Mouse (Mus musculus) frontal cortex, postnatal 14 days (tissue): ENCODE results near the gene Trim59.
A peak's percentile ranks its signal among the peaks of the same experiment; 100 is the strongest.

Experiments used
- DNase-seq, 2 experiments: peaks; one replicate each; pipeline ENCODE4 v3.0.0; 2022; ENCODE audit warnings: low spot score in 2 of 2

The Trim59 gene

DNA sequence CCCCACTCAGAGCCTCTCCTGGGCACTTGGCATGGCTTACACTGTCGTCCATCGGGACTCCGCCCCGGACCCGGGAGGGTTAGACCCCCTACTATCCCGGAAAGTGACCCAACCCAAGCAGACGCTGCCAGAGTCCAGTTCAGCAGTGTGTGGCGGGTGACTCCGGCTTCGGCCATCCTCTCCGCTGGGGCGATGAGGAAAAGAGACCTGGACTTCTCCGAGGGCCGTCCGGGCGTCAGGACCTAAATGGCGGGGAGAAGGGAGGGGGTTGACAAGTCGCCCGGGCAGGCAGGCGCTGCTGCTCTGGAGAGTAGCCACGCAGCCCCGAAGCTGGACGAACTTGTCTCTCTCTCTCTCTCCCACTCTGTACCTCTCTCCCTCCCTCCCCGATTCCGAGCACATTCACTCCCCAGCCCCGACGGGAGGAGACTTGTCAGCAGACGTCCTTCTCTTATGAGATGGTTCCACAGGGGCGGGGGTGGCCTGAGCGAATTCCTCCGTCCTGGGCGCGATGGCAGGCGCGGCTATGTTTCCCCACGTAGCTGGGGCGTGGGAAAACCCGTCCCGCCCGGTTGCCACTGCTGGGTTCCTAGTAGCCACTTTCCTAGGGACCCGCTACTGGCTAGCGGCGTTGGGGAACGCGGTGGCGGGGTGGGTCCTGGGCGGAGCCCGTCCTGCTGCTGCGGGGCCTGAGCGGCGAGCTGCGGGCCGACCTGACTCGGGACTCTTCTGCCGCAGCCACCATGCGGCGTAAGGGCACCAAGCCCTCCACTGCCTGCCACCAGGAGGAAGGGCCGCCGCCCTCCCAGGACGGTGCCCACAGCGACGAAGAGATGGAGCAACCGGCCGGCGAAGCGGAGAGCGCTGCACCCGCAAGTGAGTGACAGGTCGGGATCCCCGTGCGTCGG is 39.0 kb downstream of the Trim59 start:
- peak; percentile 22 to 34 for DNase-seq

- DNase-seq: peak; percentile 88 to 91
Measured at GRCm38 (mm10) chr3:69004437-69005337, 39.9 kb downstream of the Trim59 start, which contains the start of the genes Ift80 and Smc4. TSS of gene Ift80 (minus strand) at chr3:69004570. TSS of gene Smc4 (plus strand) at chr3:69004738.

DNA sequence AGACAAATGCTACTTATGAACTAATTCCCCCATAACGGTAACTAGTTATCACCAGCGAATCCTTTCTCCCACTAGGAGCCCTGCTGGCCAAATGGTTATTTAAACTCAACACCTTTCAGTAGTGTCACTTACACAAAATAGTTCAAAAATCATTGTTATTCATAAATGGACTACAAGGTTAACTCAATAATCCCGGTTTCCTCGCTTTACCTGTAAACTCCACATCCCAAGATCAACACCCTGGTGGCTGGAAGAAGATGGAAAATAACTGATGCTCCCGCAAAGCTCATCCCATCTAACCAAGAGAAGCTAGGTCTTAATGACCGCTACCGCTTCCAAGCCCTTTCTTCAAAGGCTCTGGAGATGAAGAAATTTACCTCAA is 40.5 kb downstream of the Trim59 start:
- DNase-seq: no peak

DNA sequence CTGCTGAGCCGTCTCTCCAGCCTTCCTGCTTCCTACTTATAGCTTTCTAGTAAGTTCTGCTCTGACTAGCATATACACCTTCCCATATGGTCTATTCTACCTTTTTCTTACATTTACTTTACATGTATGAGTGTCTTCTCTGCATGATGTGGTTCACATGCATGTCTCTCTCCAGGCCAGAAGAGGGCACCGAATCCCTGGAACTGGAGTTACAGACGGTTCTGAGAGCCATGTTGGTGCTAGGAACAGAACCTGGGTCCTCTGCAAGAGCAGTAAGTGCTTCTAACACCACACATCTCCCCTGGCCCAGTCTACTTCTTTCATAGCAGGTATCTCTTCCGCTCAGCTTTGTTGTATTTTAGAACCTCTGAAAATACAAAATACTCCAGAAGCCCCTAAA is 41.8 kb downstream of the Trim59 start:
- DNase-seq: no peak

DNA sequence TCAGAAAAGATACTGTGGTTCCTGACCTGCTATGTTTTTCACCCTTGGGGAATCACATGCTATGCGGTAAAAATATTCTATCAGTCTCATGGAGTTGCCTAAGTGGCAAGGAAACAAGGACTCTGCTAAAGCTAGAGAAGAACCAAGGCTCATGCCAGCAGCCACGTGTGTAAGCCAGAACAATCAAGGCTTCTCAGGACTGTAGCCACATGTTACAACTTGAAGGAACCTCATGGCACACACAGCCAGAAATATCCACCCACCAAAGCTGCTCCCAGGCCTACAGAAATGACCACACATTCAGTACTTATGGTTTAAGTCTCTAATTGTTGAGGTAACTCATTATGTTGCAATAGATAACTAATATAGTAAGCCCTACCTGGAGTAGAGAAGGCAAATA is 58.0 kb downstream of the Trim59 start:
- DNase-seq: no peak
